Mouse (Mus musculus) brain, embryonic 18.5 days (tissue): ENCODE data around the gene Bcap31.

Experiments
- DNase-seq: peaks from one replicate; pipeline ENCODE4 v3.0.0-alpha.2; 2012; ENCODE audit warnings: low read depth, low spot score

The Bcap31 gene

DNA sequence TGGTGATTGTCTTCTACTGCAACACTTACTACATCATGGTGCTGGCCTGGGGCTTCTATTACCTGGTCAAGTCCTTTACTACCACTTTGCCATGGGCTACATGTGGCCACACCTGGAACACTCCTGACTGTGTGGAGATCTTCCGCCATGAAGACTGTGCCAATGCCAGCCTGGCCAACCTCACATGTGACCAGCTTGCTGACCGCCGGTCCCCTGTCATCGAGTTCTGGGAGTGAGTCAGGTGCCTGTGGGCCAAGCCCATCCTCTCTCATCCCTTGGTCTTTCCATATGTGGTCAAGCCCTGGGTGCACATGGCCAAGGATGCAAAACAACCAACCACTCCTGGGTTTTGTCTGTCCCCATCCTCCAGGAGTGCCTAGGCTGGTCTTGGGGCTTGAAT is 39.3 kb downstream of the Bcap31 start:
- no peak for DNase-seq

DNA sequence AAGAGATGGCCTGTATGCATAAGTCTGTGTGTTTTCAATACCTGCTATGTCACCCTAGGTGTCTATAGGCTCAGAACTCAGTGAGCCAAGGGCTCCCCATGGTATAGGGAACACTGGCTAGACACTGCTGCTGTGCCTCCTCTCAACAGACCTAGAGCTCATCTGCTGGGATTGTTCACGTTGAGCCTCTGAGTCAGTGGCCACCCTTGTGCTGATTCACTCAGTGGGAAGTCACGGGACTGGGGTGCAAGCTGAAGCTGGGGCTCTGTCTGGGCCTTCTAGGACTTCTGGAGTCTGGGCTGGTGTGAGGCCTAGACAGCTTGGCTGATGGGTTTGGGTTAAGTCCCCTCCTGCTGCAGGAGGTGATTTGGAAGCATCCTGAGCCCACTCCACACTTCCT is 40.7 kb downstream of the Bcap31 start:
- no peak for DNase-seq

DNA sequence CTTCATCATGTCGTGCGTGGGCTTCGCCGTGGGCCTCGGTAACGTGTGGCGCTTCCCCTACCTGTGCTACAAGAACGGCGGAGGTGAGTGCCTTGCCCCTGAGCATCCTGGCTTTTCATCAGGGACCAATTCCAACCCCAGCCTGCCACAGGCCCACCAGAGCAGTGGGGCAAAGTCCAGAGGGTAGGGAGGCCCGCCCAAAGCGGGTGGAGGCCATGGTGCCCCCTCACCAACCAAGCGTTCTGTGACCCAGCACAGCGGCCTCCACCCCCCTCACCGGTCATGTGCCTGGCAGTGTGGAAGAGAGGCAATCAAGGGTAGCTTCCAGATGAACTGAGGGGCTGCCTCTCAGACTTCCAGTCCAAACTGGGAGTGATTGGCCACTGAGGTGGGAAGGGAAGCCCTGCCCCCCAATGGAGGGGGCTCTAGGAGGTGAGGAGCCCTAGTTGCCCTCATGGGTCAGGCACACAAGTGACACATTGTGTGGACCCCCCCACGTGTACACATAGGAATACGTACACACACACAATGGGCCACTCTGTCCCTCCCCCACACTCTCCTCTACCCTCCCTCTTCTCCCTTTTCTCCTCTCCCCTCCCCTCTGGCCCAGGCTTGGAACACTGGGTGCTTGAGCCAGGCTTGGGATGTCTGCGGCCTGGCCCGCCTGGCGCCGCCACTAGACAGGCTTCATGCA is 41.9 kb downstream of the Bcap31 start:
- DNase-seq: no peak

DNA sequence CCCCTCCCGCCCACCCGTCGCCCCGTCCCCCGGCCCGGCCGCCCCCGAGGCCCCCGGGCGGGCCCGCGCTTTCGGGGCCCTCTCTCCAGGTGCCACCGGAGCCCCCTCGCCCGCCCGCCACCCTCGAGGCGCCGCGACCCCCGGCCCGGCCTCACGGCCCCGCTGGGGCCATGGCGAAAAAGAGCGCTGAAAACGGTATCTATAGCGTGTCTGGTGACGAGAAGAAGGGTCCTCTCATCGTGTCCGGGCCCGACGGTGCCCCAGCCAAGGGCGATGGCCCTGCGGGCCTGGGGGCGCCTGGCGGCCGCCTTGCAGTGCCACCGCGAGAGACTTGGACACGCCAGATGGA is 42.4 kb downstream of the Bcap31 start:
- no peak for DNase-seq

DNA sequence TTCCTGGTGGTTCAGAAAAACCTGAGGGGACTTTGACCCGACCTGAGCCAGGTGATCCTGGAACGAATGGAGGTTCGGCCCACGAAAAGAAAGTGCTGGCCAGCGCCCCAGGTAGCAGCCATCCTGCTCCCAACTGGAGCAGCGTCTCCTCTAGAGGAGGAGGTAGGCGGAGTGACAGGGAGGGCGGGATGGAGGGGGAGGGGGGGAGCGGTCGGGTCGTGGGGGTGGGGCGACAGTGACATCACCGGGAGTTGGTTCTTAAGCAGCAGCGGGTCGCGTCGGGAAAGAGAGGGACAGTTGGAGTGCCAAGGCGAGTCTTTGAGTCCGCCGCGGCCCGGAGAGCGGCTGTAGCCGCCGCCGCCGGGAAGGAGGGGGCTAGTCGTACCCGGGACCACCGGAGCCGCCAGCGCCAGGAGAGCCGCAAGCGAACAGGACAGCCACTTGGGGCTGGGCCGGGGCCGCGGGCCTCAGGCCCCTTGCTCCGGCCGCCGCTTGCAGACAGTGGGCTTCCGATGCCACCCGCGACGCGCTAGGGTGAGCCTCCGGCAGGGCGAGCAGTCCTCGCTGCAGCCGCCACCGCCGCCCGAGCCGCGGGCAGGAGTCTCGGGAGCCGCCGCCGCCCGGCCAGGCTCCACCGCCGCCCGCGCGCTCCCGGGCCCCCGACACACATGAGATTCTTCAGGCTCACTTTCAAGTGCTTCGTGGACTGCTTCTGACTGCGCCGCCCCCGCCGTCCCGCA is 42.9 kb downstream of the Bcap31 start, which contains the start of gene Slc6a8:
TSS of gene Slc6a8 (plus strand) at position 272 of the 740 bp plus-strand sequence.
- DNase-seq: no peak

DNA sequence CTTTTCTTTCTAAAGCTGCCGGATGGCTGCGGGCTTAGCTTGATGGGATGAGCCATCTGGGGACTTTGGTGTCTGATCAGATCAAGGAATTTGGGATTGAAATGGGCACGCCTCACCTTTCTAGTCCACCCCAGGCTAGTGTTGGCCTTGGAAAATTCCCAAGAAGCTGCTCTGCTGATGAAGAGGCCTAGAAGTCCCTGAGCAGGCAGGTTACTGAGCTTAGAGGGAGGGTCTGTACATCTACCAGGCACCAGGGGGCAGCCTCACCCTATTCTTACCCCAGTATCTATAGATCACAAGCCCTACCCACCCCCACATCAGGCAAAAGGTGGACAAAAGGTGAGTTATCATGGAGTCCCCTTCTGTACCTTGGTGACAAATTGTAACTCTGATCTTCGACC is 43.9 kb downstream of the Bcap31 start:
- no peak for DNase-seq

DNA sequence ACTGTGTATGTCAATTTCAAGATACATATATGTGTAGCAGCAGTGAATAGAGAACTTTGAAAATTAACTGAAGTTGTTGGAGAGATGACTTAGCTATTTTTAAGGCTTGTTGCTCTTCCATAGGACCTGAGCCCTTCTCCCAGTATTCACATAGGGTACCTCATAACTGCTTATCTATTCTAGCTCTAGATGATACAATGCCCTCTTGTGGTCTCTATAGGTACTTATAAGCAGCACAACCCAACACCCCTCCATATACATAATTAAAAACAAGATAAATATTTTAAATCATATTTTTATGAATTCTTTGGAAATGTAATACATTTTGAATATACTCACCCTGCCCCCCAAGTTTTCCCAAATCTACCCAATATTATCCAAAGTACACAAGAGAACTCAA is 52.8 kb downstream of the Bcap31 start:
- no peak for DNase-seq

DNA sequence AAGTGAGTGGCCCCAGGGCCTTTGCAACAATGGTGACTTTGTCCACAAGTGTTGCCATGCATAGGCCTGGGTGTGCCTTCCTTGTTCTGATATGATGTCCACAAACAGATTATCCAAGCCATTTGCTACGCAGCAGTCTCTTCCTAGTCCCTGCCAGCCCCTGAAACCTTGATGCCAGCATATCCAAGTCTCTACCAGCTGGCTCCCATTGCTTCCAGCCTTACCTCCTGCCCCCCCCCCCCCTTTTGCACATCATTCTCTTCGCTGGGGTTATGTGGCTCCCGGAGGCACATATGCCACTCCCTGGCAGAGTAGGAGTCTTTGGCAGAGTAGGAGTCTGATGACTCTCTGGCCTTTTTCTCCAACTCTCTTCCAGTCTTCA is 55.7 kb downstream of the Bcap31 start:
- DNase-seq: no peak

DNA sequence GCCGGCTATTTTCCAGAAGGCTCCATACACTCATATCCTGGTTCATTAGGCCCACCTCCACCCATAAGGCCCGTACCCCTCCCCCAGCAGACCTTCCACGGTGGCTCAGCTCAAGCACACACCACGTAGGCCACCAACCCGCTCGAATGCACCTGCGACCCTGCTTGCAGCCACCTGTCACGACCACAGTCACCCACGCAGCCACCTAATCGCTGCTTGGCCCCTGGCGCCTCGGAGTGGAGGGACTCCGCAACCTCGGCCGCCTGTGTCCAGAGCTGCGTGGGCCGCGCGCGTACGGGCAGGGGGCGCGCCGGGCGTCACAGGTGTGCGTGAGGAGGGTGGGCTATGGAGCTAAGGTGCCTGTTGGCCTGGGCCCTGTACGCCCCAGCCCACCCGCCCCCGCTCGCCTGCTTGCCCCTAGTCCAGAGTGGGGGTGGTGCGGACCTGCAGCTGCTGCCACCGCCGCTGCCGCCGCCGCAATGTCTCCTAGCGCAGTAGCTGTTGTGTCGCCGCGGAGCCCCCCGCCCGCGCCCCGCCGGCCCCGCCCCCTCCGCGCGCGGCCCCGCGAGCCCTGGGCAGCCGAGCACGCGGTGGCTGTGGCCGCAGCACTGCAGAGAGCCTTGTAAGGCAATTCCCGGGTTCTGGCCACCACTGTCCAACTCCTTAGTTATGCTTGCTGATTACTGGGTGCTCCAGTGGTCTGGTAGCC is 56.2 kb downstream of the Bcap31 start, which contains the start of gene Pnck:
TSS of gene Pnck (minus strand) at position 543 of the 709 bp plus-strand sequence.
- DNase-seq: no peak

DNA sequence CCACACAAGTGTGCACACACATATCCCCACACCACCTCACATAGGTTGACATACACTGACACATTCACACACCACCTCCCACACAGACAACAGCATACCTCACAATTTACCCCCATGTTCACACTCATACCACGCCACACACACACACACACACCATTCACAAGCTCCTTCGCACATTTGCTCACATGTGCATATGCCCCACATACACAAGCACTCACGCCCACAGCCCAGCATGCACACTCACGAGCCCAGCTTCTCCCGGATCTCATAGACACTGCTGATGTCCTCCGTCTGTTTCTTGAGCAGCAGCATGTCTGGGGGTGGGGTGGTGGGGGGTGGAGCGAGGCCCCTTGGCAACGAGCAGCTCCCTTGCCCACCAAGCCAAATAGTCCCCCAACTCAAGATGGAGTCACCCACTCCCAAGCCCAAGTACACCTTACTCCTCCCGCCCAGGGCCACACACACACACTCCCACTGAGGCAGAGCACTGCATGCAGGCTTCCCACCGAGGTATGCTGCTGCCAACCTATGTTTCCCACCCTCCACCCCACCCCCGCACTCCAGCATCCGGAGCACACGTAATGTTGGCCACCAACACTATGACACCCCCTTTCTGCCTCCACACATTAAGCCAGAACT is 56.9 kb downstream of the Bcap31 start:
- DNase-seq: no peak

DNA sequence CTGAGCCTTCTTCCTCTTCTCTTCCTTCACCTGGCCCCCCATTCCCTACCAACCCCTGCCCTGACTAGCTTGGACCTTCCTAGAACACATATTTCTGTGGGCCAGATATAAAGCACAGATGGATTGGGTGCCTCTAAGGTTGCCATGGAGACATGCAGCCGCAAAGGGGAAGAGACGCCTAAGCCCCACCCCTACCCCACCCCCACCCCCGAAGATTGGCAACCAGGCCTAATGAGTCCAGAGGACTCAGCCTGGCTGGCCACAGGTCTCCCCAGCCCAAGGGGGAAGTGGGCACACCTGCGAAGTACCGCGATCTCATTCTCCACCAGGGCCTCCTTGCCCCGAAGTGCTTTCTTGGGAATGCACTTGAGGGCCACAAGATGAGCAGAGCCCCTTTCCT is 57.6 kb downstream of the Bcap31 start:
- DNase-seq: no peak

DNA sequence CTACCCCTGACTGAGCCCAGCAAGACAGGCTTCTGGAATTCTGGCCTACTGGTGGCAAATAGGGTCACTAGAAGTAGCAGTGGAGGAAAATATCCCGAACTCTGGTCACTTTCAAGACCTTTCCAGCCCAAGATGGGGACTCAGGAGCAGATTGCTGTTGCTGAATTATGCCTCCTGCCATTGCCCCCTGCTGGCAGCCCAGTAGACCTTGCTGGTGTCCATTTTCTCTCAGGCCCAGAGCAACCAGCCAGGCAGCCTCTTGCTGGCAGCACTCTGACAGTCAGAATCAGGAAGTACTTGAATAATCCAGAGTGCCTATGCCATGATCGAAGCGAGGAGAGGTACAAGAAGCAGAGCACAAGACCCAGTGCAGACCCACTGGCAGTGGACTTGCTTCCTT is 60.4 kb downstream of the Bcap31 start:
- DNase-seq: no peak

DNA sequence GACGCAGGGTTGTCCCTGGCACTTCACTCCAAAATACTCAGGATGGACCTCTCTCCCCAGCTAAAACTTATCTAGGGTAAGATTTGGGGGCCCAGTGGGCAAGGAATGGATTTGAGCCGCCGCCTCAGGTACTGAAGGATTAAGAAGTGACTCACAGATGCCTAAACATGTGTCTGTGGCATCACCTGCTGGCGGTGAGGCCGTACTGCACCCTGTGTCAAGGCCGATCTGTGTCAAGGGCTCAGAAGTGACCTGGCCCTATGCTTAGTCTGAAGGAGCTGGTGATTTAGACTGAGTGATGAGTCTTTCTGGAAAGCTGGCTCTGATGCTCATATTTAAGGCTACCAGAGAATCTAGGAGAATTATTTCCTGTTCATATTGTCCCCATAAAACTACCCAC is 61.8 kb downstream of the Bcap31 start:
- no peak for DNase-seq

DNA sequence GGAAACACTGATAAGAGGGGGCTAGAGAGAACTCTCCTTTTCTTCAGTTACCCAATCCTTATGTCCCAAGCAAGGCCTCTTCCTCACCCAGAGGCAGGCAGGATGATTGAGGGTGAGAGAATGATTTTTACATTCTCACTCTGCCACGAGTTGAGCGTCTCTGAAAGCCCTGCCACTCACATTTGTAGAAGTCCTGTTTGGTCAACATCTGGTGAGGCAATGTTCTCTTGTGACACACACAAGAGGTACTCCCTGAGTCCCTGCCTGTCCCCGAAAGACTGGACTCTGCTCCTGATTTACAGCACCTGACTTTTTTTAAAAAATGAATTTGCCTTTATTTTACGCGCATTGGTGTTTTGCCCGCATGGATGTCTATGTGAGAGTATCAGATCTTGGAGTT is 62.6 kb downstream of the Bcap31 start:
- no peak for DNase-seq

DNA sequence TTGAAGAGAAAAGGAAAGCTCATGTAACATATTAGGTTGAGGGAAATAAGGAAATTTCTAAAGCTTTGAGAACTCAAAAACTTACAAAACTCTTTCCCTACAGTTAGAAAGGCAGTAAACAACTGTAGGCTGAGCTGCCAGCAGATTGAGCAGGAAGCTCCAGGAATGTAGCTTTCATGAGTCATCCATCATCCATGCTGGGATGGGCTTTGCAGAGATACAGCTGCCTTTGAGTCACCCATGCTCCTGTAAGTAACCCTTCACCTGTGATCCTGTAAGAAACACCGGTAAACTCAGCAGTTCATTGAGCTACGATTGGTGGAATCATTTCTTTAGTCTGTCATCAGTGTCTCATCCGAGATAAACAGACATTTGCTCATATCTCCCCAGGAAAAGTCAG is 65.1 kb downstream of the Bcap31 start:
- no peak for DNase-seq

DNA sequence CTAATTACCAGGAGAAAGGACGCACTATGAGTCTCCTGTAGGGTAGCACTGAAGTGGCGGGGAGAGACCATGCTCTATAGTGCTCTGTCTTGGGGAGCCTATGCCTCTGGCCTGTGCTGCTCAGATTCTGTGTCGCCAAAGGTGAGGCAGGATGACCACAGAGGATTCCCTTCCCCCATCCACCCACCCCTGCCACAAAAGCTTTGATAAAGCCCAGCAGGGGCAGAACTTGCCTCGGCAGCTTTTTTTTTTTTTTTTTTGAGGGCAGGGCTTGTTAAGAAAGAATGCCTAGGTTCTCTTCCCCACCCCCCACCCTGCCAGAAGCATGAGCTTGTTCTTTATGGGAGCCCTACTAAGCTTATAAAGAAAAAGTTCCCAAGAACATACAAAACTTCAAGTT is 70.9 kb downstream of the Bcap31 start:
- no peak for DNase-seq

DNA sequence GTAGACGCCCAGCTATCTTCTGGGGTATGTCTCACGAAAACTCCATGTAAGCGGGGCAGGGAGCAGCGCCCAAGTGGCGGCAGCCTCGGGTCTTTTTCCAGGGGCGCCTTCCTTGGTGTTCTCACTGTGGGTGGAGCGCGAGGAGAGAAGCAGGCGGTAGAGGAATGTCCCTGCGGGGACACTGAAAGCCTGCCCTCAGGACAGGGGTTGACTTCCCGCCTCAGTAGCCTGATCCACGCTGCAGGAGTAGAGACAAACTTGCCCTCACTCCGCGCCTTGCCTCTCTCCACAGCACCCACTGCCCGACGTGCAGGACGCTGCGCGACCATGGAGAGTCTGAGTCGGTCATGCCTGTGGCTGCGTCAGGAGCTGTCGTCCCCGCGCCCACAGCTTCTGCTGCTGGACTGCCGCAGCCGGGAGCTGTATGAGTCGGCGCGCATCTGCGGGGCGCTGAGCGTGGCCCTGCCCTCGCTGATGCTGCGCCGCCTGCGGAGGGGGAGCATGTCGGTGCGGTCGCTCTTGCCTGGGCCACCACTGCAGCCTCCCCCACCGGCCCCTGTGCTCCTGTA is 76.0 kb downstream of the Bcap31 start:
- DNase-seq: no peak

DNA sequence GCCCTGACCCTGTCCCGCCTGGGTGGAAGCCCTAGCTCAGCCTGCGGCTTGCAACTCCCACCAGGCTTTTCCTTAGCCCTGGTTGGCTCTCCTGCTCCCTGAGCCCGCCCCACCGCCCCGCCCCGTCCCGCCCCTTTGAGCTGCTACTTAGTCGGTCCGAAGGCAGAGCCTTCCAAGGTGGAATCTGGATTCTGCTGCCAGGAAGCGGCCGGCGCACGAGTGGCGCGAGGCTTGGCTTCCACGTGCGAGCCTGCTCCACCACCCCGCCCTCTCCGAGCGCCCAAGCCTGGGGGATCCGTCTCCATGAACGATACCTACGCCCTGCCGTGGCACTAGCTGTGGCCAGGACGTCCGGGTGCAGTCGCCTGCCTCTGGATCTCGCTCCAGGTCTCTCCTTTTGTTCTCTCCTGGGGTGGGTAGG is 76.7 kb downstream of the Bcap31 start, which contains the start of gene Dusp9:
TSS of gene Dusp9 (plus strand) at position 165 of the 421 bp plus-strand sequence.
- DNase-seq: no peak

DNA sequence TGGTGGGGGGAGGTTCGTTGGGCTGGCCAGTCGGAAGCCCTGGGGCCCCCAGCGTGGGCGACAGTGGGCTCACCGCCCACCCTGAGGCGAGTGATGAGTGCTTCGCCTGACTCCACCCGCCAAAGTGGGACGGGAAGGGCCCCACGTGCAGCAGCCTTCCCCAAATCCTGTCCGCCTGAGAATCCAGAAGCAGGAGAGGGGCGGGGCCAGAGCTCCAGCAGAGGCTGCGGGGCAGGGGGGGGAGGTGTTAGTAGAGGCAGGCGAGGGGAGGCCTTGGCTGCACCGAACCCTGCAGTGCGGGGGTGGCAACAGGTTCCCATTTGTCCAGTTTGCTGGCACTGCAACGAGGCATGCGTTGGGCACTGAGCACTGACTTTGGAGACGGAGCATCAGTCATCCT is 78.6 kb downstream of the Bcap31 start:
- no peak for DNase-seq
